Mouse (Mus musculus) kidney, adult 2 months (tissue): ENCODE measurements around the gene Nabp2. TPM values are rescaled to one million over a fixed set of nuclear protein-coding genes. Genes with fewer than 3 reads are reported as not detected.

ENCODE experiments used
- DNase-seq: peaks from one replicate; pipeline ENCODE4 v3.0.0; 2021
- H3K27ac ChIP-seq: fragments of 200-500 bp; 2 replicates; pipeline ENCODE4 v1.5.1; 2012; ENCODE audit warnings: low read depth, low read length, control low read depth, inconsistent platforms; ENCODE audit not compliant: insufficient read depth
- H3K27me3 ChIP-seq: fragments of 200-500 bp; replicated peaks from 2 replicates; pipeline ENCODE4 v1.6.1; 2012; ENCODE audit warnings: mild to moderate bottlenecking, moderate library complexity, low read length, inconsistent platforms; ENCODE audit not compliant: control insufficient read depth, insufficient read depth
- H3K36me3 ChIP-seq: fragments of 200-500 bp; 2 replicates; pipeline ENCODE4 v1.6.1; 2012; ENCODE audit warnings: mild to moderate bottlenecking, moderate library complexity, low read length, inconsistent platforms; ENCODE audit not compliant: control insufficient read depth, insufficient read depth
- H3K4me1 ChIP-seq: fragments of 200-500 bp; 2 replicates; pipeline ENCODE4 v1.6.1; 2011; ENCODE audit warnings: low read length; ENCODE audit not compliant: control insufficient read depth, insufficient read depth
- H3K4me3 ChIP-seq: fragments of 200-500 bp; 2 replicates; pipeline ENCODE4 v1.5.1; 2011; ENCODE audit warnings: mild to moderate bottlenecking, low read depth, low read length, control low read depth; ENCODE audit not compliant: insufficient read depth
- CTCF ChIP-seq: fragments of 200-500 bp; conservative IDR thresholded peaks from 2 replicates; pipeline ENCODE4 v1.5.1; 2011; ENCODE audit warnings: low read depth, mild to moderate bottlenecking, control low read depth, low read length, moderate library complexity, mixed read lengths; ENCODE audit not compliant: insufficient read depth, insufficient read length
- POLR2A ChIP-seq: fragments of 200-500 bp; IDR thresholded peaks from one replicate; pipeline ENCODE4 v1.6.1; 2011; ENCODE audit warnings: low read depth, low read length, control low read depth
- WGBS: fragments of 180-500 bp; shearing (Covaris S2); methylation state at CpG from one replicate; pipeline ENCODE4 v1.1.7; 2018; 5-methylcytosine and 5-hydroxymethylcytosine counted together
- polyA plus RNA-seq: library from polyadenylated mRNA; depleted of rRNA; stranded (reverse); fragments of >200 nt; gene quantifications from 2 replicates; pipeline ENCODE4 v1.2.3, GENCODE M21; 2012

Gene Nabp2
- polyA plus RNA-seq, 1 experiment = 37.8 TPM

DNA sequence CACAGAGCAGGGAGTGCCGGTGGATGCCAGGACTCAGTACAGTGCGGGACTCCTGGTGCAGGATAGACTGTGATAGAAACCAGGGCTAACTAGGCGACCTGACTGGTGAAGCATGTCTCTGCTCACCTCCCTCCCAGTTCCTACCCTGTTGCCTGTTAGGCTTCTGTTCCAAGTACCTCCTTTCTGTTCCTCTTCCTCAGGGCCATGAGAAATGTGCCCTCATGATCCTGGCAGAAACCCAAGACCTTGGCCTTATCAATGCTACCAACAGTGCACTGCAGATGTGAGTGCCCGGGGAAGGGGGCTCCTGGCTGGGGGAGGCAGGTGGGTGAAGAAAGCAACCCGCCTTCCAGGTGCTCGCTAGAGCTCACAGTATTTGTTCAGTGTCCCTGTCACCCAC is 21.7 kb downstream of the Nabp2 start:
- no peaks in the 10 kb centered on the region for H3K4me1 ChIP-seq
- DNase-seq = no peak
- TF ChIP-seq CTCF = no peak
- no peak for TF ChIP-seq POLR2A
- peaks cover 1% of the 10 kb centered on the region for H3K36me3 ChIP-seq
- 77% methylated on average over 6 of the region's 6 CpGs for WGBS
- no peak overlapping the region for H3K4me3 ChIP-seq
- no peaks in the 10 kb centered on the region for H3K27me3 ChIP-seq
- no peak overlapping the region for H3K27ac ChIP-seq

- H3K27ac ChIP-seq = no peak overlapping the region
- H3K4me3 ChIP-seq = no peak overlapping the region
- peaks cover 1% of the 10 kb centered on the region for H3K36me3 ChIP-seq
- no peaks in the 10 kb centered on the region for H3K4me1 ChIP-seq
- no peak for DNase-seq
- no peaks in the 10 kb centered on the region for H3K27me3 ChIP-seq
- WGBS = 83% methylated on average over 14 of the region's 14 CpGs
- TF ChIP-seq POLR2A (no peak), CTCF (no peak)
Observed at GRCm38 (mm10) chr10:128388941-128389340, 22.4 kb downstream of the Nabp2 start.

DNA sequence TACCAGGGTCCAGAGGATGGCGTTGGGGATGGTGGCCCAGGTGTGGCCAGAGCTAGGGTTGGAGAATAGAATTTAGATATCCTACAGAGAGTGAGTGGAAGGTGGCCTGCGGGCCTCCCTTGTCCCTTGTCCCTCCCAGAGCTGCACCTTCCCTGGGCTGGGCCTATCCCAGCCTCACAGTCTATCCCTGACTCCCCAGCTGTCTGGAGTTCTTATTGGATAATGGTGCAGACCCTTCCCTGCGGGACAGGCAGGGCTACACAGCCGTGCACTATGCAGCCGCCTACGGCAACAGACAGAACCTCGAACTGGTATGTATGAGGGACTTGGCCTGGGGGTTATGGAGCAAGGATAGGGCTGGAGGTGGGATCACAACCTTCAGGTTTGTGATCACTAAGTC is 25.4 kb downstream of the Nabp2 start:
- H3K4me3 ChIP-seq = no peak overlapping the region
- no peaks in the 10 kb centered on the region for H3K4me1 ChIP-seq
- H3K27ac ChIP-seq = no peak overlapping the region
- no peaks in the 10 kb centered on the region for H3K27me3 ChIP-seq
- 86% methylated on average over 7 of the region's 7 CpGs for WGBS
- no peak for DNase-seq
- H3K36me3 ChIP-seq = peaks cover 3% of the 10 kb centered on the region
- TF ChIP-seq CTCF = no peak
- TF ChIP-seq POLR2A = no peak

DNA sequence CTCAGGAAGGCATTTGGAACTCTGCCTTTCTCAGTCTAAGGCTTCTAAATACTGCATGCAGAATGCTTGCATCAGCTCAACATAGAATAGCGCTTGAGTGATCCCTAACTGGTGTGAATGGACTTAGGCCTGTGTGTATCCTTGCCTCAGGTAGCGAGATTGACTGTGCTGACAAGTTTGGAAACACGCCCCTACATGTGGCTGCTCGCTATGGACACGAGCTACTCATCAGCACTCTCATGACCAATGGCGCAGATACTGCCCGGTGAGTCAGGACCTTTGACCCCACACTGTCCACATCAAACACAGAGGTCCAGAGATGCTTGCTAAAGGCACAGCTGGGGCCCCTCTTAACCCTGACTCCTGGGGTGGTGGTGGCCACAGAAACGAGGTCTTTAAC is 28.8 kb downstream of the Nabp2 start:
- H3K27ac ChIP-seq = no peak overlapping the region

DNA sequence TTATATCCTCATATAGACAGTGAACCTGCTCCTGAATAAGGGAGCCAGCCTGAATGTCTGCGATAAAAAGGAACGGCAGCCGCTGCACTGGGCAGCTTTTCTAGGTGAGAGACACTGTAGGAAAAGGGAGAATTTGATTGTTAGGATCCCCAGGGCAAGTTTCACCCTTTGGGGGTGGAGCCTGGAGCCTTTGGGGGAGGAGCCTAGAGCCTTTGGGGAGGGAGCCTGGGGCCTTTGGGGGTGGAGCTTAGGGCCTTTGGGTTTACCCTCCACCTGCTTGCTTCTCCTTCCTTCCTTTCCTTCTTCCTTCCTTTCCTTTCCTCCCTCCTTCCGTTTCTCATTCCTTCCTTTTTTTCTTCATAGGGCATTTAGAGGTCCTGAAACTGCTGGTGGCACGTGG is 30.7 kb downstream of the Nabp2 start:
- no peak overlapping the region for H3K4me3 ChIP-seq
- H3K36me3 ChIP-seq = peaks cover 2% of the 10 kb centered on the region
- H3K4me1 ChIP-seq = peaks cover 12% of the 10 kb centered on the region
- no peak for TF ChIP-seq POLR2A
- TF ChIP-seq CTCF = no peak
- WGBS = 78% methylated on average over 5 of the region's 5 CpGs
- no peak overlapping the region for H3K27ac ChIP-seq
- no peaks in the 10 kb centered on the region for H3K27me3 ChIP-seq
- DNase-seq = peak; percentile 46

More for the DNA sequence above, 28.8 kb downstream of the Nabp2 start:
- TF ChIP-seq CTCF (no peak), POLR2A (no peak)
- Histone ChIP-seq H3K4me1 (peaks cover 6% of the 10 kb centered on the region), H3K27me3 (no peaks in the 10 kb centered on the region), H3K4me3 (no peak overlapping the region), H3K36me3 (peaks cover 2% of the 10 kb centered on the region)
- WGBS = 62% methylated on average over 8 of the region's 8 CpGs
- DNase-seq = no peak

DNA sequence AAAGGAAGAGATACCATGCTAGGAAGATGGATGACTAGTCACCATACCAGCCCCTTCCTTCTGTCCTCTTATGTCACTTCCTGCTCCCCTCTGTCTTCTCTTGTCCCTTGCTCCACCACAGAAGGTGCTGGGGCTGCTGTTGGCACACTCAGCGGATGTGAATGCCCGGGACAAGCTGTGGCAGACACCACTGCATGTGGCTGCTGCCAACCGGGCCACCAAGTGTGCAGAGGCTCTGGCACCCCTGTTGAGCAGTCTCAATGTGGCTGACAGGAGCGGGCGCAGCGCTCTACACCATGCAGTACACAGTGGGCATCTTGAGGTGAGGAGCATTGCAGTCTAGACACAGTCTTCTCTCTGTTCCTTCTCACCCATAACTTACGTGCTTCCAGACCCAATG is 32.0 kb downstream of the Nabp2 start:
- H3K27me3 ChIP-seq = no peaks in the 10 kb centered on the region
- H3K4me3 ChIP-seq = no peak overlapping the region
- 97% methylated on average over 7 of the region's 7 CpGs for WGBS
- peaks cover 2% of the 10 kb centered on the region for H3K36me3 ChIP-seq
- TF ChIP-seq CTCF = no peak
- TF ChIP-seq POLR2A = no peak
- DNase-seq = no peak
- no peak overlapping the region for H3K27ac ChIP-seq
- H3K4me1 ChIP-seq = peaks cover 12% of the 10 kb centered on the region

- 65% methylated on average over 3 of the region's 3 CpGs for WGBS
- no peak overlapping the region for H3K27ac ChIP-seq
- H3K4me1 ChIP-seq = peaks cover 12% of the 10 kb centered on the region
- H3K4me3 ChIP-seq = no peak overlapping the region
- TF ChIP-seq CTCF (no peak), POLR2A (no peak)
- H3K27me3 ChIP-seq = no peaks in the 10 kb centered on the region
- DNase-seq = no peak
- peaks cover 2% of the 10 kb centered on the region; the same call in 1 of the 2 replicates for H3K36me3 ChIP-seq
Observed at GRCm38 (mm10) chr10:128378462-128378861, 32.8 kb downstream of the Nabp2 start.
